Mouse (Mus musculus) gastrocnemius, postnatal 10 days (tissue): Measurements from ENCODE around the gene Acer1. TPM values are rescaled to one million over a fixed set of nuclear protein-coding genes. Genes with fewer than 3 reads are reported as not detected.
"Not testable (repeated sequence)": the region's sequence is repeated elsewhere in the genome, so short reads cannot be mapped to it uniquely, and the experiment has no call there.

Experiments
- DNase-seq: peaks from one replicate; pipeline ENCODE4 v3.0.0; 2021; ENCODE audit warnings: mixed read lengths
- total RNA-seq, 2 experiments: library from RNA; stranded (reverse); gene quantifications; 2 replicates each; pipeline ENCODE4 v1.2.3; 2021

The Acer1 gene
- total RNA-seq, 2 experiments from 2014 or later, result not detected

DNA sequence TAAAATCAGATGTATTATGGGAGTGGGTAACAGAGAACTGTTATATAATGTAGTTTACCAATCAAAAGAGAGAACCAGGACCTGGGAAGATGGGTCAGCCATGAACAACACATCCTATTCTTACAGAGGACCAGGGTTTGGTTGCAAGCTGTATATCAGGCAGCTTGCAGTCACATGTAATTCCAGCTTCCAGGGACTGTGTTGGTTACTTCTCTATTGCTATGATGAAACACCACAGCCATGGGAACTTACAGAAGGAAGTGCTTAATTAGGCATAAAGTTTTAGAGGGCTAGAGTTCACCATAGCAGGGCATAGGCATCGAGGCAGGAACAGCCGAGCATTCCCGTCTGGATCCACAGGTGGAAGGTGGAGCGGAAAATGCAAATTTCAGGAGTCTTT is 43.2 kb downstream of the Acer1 start:
- DNase-seq, result no peak

DNA sequence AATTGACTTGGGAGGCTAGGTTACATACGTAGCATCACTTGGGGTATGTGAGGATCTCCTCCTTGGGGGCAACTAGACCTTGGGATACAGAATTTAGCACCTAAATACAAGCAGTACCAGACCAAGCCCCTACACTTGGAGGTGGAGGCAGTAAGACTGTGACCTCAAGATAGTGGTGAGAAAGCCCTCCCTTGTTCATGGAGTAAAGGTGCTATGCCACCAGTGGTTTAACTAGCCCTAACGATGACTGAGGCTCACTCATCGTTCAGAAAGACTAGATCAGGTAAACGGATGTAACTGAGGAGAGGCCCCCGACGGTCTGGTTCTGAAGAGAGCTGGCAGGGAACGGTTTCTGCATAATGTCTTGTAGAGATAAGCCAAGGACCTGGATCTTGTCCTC is 45.2 kb downstream of the Acer1 start:
- no peak for DNase-seq

DNA sequence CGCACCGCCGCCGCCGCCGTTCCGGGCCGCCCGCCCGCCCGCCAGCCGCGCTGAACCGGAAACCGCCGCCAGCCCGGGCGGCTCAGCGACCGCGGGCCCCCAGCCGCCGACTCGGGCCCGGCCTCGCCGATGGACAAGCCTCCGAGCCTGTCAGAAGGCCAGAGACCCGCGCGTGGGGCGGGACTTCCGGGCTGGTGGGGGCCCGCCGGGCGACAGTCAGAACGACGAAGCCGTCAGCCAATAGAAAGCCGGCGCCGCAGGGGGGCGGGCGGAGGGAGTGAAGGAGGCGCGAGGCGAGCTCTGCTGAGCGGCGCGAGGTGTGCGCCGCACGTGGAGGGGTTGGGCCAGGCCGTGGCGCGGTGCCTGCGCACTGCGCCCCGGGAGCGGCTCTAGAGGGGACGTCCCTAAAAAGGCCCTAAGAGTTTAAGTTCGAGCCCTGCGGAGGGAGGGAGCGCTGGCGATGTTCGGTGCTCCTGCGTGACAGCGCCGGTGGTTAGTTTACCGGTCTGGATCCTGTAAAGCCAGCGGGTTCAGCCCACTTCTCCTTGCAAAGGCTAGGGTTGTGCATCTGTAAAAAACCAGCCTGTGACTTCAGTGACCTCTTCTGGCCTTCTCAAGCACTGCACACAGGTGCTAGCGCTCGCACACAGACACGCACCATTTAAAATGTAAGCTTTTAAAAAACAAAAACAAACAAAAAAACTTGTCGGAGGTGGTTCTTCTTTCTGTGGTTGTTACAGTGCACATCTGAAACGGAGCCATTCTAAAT is 46.4 kb downstream of the Acer1 start, which contains the start of gene Mllt1:
Mllt1 (minus strand) TSS at position 53 of the 769 bp plus-strand sequence.
- DNase-seq, result peak; percentile 99

DNA sequence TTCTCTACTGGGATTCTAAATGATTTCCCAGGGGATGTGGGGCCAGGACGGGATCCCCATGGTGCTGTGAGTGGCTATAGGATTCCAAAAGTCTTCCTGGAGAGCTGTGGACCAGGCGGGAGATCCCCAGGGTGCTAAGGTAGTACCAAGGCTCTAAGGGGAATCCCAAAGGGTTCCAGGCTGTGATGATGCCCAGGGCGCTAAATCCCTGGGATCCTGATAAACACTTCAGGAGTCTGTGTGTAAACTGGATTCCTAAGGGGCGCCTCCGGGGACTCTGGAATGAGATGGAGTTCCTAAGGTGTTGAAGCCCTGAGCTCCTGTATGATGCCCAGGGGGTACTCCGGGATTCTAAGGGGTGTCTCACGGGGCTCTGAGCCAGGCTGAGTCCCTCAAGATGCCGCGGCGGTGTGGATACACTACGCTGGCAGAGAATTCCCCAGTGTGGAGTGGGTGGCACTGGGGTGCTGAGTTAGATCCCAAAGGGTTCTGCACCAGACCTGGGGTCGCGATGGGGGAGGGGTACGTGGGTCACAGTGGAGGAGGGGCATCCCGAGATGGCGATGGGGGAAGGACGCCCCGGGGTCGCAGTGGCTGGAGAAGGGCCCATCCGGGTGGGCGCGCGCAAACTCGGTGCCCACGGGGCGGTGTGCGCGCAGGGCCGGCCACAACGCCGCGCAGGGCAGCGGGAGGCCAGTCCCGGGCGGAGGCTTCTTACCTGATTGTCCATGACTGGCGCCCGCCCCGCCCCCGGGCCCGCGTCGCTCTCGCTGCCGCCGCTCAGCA is 47.2 kb downstream of the Acer1 start:
- no peak for DNase-seq

DNA sequence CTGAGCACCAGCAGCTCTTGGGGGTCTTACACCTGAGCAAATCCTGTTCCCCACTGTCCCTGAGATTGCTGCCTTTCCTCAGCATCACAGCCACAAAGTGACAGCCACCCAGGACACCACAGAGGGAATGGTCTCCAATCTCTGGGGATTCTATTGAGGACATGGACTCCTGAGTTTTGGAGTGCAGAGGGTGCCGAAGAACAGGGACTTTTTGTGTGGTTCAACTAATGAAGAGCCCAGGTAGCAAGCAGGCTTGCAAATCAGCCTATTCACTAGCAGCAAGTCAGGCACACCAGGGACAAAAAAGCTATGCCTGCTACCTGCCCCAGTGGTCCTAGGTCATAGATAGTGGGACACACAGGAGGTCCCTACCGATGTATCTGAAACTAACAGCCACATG is 48.5 kb downstream of the Acer1 start:
- no peak for DNase-seq

DNA sequence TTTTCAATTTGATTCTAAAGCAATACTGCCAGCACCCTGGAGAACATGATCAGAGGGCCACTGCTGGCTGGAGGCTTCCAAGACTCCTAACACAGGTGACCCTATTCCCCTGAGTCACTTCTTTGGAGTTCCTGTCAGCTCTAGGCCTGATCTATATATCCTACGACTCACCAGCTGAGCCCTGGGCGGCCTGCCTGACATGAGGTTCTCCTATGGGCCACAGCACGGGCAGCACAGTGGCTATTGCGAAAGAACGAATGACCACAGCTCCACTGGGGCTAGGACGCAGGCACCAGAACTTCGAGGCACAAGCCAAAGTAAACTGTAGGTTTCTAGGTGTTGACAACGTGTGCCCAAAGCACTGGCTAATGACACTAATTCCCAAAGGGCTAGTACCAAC is 51.9 kb downstream of the Acer1 start:
- no peak for DNase-seq

DNA sequence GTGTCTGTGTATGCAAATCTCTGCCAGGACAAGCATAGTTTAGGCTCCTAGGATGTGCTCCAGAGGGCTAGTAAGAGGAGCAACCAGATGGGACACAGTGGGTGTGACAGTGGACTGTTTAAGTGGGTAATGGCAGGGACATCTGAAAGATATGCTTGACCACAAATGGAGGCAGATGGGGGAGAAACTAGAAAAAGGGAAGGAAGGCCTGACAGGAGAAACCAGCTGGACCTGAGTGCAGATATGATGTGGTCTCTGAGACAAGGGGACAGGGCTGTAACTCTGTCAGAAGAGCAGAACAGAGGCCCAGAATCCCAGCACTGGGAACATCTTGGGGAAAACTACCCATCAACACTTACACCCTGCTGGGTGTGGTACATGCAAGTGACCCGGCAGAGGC is 52.4 kb downstream of the Acer1 start:
- no peak for DNase-seq

DNA sequence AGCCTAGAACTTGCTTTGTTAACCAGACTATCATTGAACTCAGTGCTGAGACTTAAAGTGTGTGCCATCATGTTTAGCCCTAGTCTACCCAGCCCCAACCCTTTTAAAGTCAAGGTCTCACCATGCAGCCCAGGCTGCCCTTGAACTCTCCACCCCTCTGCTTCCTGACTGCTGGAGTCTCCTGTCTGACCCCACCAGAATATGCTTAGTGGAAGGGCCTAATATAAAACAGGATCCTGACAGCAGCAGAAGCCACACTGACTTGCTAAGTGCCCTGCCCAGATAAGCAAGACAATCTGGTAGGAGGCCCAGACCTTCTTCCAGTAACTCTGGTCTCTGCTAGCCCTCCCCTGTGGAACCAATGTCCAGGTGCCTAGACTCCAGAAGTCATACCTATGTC is 52.8 kb downstream of the Acer1 start:
- no peak for DNase-seq

DNA sequence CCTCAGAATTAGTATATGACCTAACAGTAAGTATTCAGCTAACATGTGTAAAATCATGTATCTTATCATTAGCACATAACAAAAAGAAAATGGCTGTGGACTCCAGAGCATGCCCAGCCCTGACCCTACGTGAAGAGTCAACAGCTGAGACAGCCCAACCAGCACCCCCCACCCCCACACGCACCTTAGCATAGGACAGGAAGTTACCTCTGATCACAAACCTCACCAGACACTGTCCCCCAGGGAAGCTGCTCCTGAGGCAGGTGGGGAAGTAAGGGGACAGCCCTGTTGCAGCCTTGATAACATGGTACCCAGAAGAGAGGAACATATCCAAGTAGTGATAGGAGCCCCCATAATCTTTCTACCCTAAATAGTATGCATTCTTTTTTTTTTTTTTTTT is 55.9 kb downstream of the Acer1 start:
- no peak for DNase-seq

DNA sequence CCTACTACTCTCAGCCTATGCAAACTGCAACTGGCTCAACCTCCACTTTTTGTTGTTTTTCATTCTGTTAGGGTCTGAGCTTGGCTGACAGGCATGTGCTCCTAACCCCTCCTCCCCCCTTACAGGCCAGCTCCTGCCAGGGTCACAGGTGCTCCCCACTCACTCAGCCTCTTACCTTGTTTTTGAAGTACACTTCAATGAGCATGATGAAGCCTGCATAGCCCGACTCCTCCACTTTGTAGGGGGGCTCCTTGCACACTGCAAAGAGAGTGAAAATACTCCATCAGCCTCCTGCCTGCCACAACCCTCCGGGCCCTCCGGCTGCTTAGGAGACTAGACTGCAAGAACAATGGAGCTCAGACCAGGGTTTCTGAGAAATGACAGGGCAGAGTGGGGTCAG is 62.2 kb downstream of the Acer1 start:
- no peak for DNase-seq

DNA sequence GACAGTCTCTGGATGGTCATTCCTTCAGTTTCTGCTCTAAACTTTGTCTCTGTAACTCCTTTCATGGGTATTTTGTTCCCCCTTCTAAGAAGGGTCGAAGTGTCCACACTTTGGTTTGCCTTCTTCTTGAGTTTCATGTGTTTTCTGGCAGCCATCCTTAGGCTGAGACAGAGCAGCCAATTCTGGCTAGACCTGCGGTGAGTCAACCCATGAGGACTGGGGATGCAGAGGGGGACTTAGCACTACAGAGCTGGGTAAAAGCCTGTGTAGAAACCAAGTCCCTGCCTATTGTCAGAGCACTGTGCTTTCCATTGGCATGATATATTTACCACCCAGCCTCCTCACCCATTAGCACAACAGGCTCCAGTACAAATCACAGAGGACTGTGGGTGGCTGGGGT is 64.8 kb downstream of the Acer1 start:
- no peak for DNase-seq

DNA sequence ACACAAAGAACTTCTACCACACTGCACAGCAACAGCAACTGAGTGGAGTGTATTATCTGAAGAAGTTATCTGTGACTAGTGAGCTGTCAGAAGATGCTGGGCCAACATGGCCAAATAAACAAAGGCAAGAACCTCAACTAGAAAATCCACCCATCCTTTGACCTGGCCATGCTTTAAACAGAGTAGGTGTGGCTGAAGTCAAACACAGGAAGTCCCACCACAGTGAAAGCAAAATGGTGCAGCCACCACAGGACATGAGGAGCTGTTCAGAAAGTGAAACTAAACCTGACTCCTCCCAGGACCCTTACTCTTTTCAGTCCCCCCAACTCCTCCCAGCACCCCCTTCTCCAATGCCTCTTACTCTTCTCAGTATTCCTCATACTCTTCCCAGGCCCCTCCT is 68.5 kb downstream of the Acer1 start:
- DNase-seq, result no peak

DNA sequence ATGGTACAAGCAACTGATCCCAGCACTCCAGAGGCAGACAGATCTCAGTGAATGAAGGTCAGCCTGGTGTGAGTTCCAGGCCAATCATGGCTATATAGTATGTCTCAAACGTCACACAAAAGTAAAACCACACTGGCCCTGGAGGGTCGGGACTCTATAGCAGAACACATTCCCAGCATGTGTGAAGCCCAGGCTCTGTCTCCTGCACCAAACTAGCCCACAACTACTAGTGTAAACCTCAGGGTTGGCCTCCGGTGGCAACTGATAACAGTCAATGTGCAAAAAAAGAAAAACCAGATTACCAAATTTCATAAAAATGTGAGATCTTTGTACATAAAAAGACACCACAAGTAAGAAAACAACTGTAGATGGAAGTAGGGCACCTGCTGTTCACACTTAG is 68.9 kb downstream of the Acer1 start:
- DNase-seq, result no peak

DNA sequence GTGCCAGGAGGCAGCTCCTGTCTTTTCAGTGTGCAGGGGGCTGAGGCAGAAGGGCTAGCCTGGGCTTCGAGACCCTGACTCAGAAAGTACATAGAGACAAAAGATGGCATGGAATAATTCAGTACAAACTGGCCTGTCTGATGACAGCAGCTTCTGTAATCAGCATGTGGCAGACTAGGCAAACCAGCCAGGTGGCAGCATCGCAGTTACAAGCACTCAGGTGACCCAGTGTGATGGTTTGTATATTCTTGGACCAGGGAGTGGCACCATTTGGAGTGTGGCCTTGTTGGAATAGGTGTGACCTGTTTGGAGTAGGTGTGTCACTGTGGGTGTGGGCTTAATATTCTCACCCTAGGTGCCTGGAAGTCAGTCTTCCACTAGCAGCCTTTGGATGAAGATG is 72.2 kb downstream of the Acer1 start:
- DNase-seq, result not testable (repeated sequence)

DNA sequence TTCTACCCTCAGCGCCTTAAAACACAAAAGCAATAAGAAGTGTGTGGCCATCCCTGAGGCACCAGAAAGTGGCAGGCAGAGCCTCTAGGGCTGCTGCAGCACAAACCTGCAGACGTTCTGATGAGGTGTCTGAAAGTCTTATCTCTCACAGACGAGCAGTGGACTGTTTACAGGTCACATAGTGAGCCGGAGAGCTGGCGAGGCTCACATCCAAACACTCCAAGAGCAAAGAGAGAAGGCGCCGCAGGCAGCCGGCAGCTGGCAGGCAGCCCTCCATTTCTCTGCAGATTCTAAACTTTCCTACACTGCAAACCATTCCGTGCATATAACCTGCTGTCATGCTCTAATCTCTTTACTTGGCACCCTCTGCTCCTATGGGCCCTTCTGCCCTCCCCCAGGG is 74.0 kb downstream of the Acer1 start:
- DNase-seq, result no peak

DNA sequence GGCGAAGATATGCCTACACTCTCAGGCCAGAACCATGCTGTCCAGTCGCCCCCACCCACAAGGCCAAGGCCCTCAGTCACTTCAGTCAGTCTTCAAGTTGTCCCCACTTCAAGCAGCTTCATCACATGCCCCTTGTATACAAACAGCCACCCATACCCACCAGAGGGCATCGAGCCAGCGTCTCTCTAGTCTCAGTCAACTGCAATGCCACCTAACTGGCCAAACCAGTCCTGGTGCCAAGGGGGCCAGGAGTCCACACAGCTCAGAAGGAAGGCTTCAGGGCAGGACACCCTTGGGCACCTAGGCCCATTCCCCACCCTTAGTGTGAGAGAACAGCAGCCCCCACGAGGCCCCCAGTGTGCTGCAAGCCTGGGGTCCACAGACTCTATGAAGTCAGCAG is 74.8 kb downstream of the Acer1 start:
- no peak for DNase-seq

DNA sequence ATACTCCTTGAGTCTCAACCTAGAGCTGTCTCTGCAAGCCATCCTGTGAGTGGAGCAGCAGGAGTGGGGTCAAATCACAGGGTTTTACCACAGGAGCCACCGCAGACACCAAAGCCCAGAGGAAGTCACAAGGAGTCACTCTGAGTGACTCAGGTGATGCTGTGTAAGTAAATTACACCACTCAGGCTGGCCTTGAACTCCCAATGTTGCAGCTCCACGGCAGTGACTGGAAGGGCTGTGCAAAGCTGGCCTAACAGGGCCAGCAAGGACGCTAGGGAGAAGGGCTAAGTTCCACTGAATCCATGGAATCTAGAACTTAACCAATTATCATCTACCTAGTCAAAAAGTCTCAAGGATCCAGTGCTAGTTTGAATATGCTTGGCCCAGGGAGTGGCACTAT is 75.8 kb downstream of the Acer1 start:
- DNase-seq, result no peak

Other genes with a start within 250 kb of the Acer1 start
- gene Nrtn, start 224.6 kb downstream of the Acer1 start, total RNA-seq, result 1 to 10 TPM in 1 of 2 experiments, under 1 TPM in 1; 0.95 to 1.4 TPM
- gene Dus3l, start 217.4 kb downstream of the Acer1 start, total RNA-seq, result 10 to 100 TPM; 17.3 to 21.1 TPM
- under 1 TPM; 0.19 to 0.20 TPM for gene Prr22, start 211.9 kb downstream of the Acer1 start, total RNA-seq
- 1 to 10 TPM; 2.6 to 5.5 TPM for gene Rfx2, start 151.1 kb downstream of the Acer1 start, total RNA-seq
- not detected for gene Acsbg2, start 107.7 kb downstream of the Acer1 start, total RNA-seq
- under 1 TPM in 1 of 2 experiments, not detected in 1; 0.11 TPM for gene 1700061G19Rik, start 106.6 kb downstream of the Acer1 start, total RNA-seq
- 10 to 100 TPM; 15.5 to 23.1 TPM for gene Mllt1, start 46.7 kb downstream of the Acer1 start, total RNA-seq
- 10 to 100 TPM; 32.7 to 34.9 TPM for gene Clpp, start 8.2 kb upstream of the Acer1 start, total RNA-seq
- gene Alkbh7, start 15.2 kb upstream of the Acer1 start, total RNA-seq, result 10 to 100 TPM; 29.5 to 33.5 TPM
- not detected for gene Pspn, start 17.9 kb upstream of the Acer1 start, total RNA-seq
- gene Gtf2f1, start 29.2 kb upstream of the Acer1 start, total RNA-seq, result 10 to 100 TPM; 24.3 to 28.0 TPM
- gene Gm17949, start 29.3 kb upstream of the Acer1 start, total RNA-seq, result not detected
- gene Khsrp, start 49.4 kb upstream of the Acer1 start, total RNA-seq, result 10 to 100 TPM; 47.0 to 57.4 TPM
- gene Slc25a41, start 59.5 kb upstream of the Acer1 start, total RNA-seq, result not detected
- gene Crb3, start 77.0 kb upstream of the Acer1 start, total RNA-seq, result under 1 TPM; 0.54 to 0.81 TPM
- 10 to 100 TPM; 42.1 to 50.9 TPM for gene Slc25a23, start 77.7 kb upstream of the Acer1 start, total RNA-seq
- under 1 TPM; 0.52 to 0.79 TPM for gene Dennd1c, start 96.4 kb upstream of the Acer1 start, total RNA-seq
- 1 to 10 TPM; 4.2 to 4.6 TPM for gene Tubb4a, start 105.7 kb upstream of the Acer1 start, total RNA-seq
- under 1 TPM; 0.42 to 0.95 TPM for gene Tnfsf9, start 123.2 kb upstream of the Acer1 start, total RNA-seq
- gene Cd70, start 167.7 kb upstream of the Acer1 start, total RNA-seq, result not detected
- gene Tnfsf14, start 212.1 kb upstream of the Acer1 start, total RNA-seq, result under 1 TPM in 1 of 2 experiments, not detected in 1; 0.14 TPM
- 1 to 10 TPM; 1.6 to 3.5 TPM for gene C3, start 246.0 kb upstream of the Acer1 start, total RNA-seq